Mouse (Mus musculus) embryonic facial prominence, embryonic 11.5 days (tissue): Measurements from ENCODE around the gene Slc25a53. TPM values are rescaled to one million over a fixed set of nuclear protein-coding genes. Genes with fewer than 3 reads are reported as not detected.

ENCODE experiments used
- ATAC-seq: fragments of 200-750 bp; cut with Nextera tagmentation; replicated peaks from 2 replicates; pipeline ENCODE4 v1.8.0; 2017; ENCODE audit warnings: low read depth; ENCODE audit not compliant: insufficient number of reproducible peaks, low FRiP score, low TSS enrichment
- DNase-seq: peaks from one replicate; pipeline ENCODE4 v3.0.0-alpha.2; 2015; ENCODE audit warnings: low spot score
- H3K27ac ChIP-seq: fragments of 300-500 bp; sonication (generic); replicated peaks from 2 replicates; pipeline ENCODE4 v1.5.1; 2014; ENCODE audit warnings: mild to moderate bottlenecking, low read depth, low read length, control low read depth
- H3K27me3 ChIP-seq: fragments of 300-500 bp; sonication (generic); 2 replicates; pipeline ENCODE4 v1.6.1; 2014; ENCODE audit warnings: mild to moderate bottlenecking, low read length, moderate library complexity, mixed read lengths; ENCODE audit not compliant: control insufficient read depth, insufficient read depth
- H3K36me3 ChIP-seq: fragments of 300-500 bp; sonication (generic); replicated peaks from 2 replicates; pipeline ENCODE4 v1.6.1; 2014; ENCODE audit warnings: low read depth, mild to moderate bottlenecking, low read length, moderate library complexity, mixed read lengths; ENCODE audit not compliant: control insufficient read depth, insufficient read depth
- H3K4me1 ChIP-seq: fragments of 300-500 bp; sonication (generic); 2 replicates; pipeline ENCODE4 v1.6.1; 2014; ENCODE audit warnings: low read length, mixed read lengths; ENCODE audit not compliant: control insufficient read depth, insufficient read depth
- H3K4me2 ChIP-seq: fragments of 300-500 bp; sonication (generic); 2 replicates; pipeline ENCODE4 v1.6.1; 2014; ENCODE audit warnings: low read depth, mild to moderate bottlenecking, control low read depth, low read length, moderate library complexity
- H3K4me3 ChIP-seq: fragments of 300-500 bp; sonication (generic); 2 replicates; pipeline ENCODE4 v1.5.1; 2014; ENCODE audit warnings: low read depth, low read length, control low read depth
- H3K9ac ChIP-seq: fragments of 300-500 bp; sonication (generic); replicated peaks from 2 replicates; pipeline ENCODE4 v1.6.1; 2014; ENCODE audit warnings: mild to moderate bottlenecking, control low read depth, low read length
- H3K9me3 ChIP-seq: fragments of 300-500 bp; sonication (generic); replicated peaks from 2 replicates; pipeline ENCODE4 v1.6.1; 2016; ENCODE audit warnings: mild to moderate bottlenecking, low read length, inconsistent platforms, mixed read lengths; ENCODE audit not compliant: control insufficient read depth
- WGBS: fragments of 180-500 bp; shearing (Covaris S2); extraction: QIAGEN DNeasy Blood & Tissue Kit; methylation state at CpG from one replicate; pipeline ENCODE4 v1.1.7; 2014; 5-methylcytosine and 5-hydroxymethylcytosine counted together
- polyA plus RNA-seq: library from polyadenylated mRNA; unstranded; fragments of >200 nt; fragmentation: Nextera tagmentation; extraction: Ambion mirVana; gene quantifications from 2 replicates; pipeline ENCODE4 v1.2.1, GENCODE M21; 2014

The Slc25a53 gene
- polyA plus RNA-seq, result 13.4 TPM in 2 replicates

- ATAC-seq (peak; percentile 91), DNase-seq (peak; percentile 91)
- H3K27me3 ChIP-seq, result no peaks in the 10 kb centered on the region
- no peak within 1 kb of the TSS for H3K27ac ChIP-seq
- 14% methylated on average over 31 of the region's 31 CpGs for WGBS
- H3K4me1 ChIP-seq, result no peaks in the 10 kb centered on the region
- peak within 1 kb of the TSS; percentile 47 for H3K4me3 ChIP-seq
- no peaks in the 10 kb centered on the region for H3K36me3 ChIP-seq
- H3K4me2 ChIP-seq, result peak within 1 kb of the TSS; percentile 37
- H3K9me3 ChIP-seq, result no peaks in the 10 kb centered on the region
- H3K9ac ChIP-seq, result peak within 1 kb of the TSS; percentile 70
These were observed at the start of gene Slc25a53 for GRCm38 (mm10) chrX:137038000-137038483. TSS of gene Slc25a53 (minus strand) at chrX:137038302.

- Histone ChIP-seq H3K9me3 (no peaks in the 10 kb centered on the region), H3K27me3 (no peaks in the 10 kb centered on the region), H3K4me3 (no peak overlapping the region), H3K4me1 (no peaks in the 10 kb centered on the region), H3K36me3 (no peaks in the 10 kb centered on the region), H3K4me2 (no peak overlapping the region), H3K27ac (no peak overlapping the region), H3K9ac (no peak overlapping the region)
- ATAC-seq (no peak), DNase-seq (no peak)
- WGBS, result 89% methylated on average over 9 of the region's 9 CpGs
These were observed 25.1 kb upstream of the Slc25a53 start for GRCm38 (mm10) chrX:137063202-137063601.

GRCm38 (mm10) chrX:137049425-137050225 lies 11.5 kb upstream of the Slc25a53 start, which contains the start of gene Fam199x:
TSS of gene Fam199x (plus strand) at chrX:137049594.
- Histone ChIP-seq H3K9ac (peak within 1 kb of the TSS; percentile 68), H3K4me2 (peak within 1 kb of the TSS; percentile 50)

GRCm38 (mm10) chrX:137049060-137049424 lies 10.9 kb upstream of the Slc25a53 start:
- Histone ChIP-seq H3K4me2 (peak overlapping the region; percentile 50; the same call in 1 of the 2 replicates), H3K36me3 (no peaks in the 10 kb centered on the region), H3K9me3 (no peaks in the 10 kb centered on the region), H3K27me3 (0 out of 2 replicates have a peak, but pooled peaks cover 2% of the 10 kb centered on the region), H3K4me3 (peak overlapping the region; percentile 63), H3K4me1 (no peaks in the 10 kb centered on the region), H3K27ac (no peak overlapping the region), H3K9ac (no peak overlapping the region)
- peak; percentile 1 for DNase-seq
- 27% methylated on average over 10 of the region's 11 CpGs for WGBS
- no peak; the same call in 1 of the 2 replicates for ATAC-seq

More at GRCm38 (mm10) chrX:137049425-137050225, 11.5 kb upstream of the Slc25a53 start, which contains the start of gene Fam199x:
- Histone ChIP-seq H3K36me3 (no peaks in the 10 kb centered on the region), H3K27me3 (0 out of 2 replicates have a peak, but pooled peaks cover 2% of the 10 kb centered on the region), H3K4me1 (no peaks in the 10 kb centered on the region), H3K9me3 (no peaks in the 10 kb centered on the region), H3K4me3 (peak within 1 kb of the TSS; percentile 63), H3K27ac (no peak within 1 kb of the TSS)
- WGBS, result 14% methylated on average over 33 of the region's 62 CpGs
- ATAC-seq, result peak; percentile 97
- peak; percentile 81 for DNase-seq

- no peak for DNase-seq
- 47% methylated on average over 7 of the region's 7 CpGs for WGBS
- H3K27me3 ChIP-seq, result no peaks in the 10 kb centered on the region
- ATAC-seq, result no peak; the same call in 1 of the 2 replicates
- H3K27ac ChIP-seq, result no peak overlapping the region
- H3K36me3 ChIP-seq, result no peaks in the 10 kb centered on the region
- no peak overlapping the region for H3K4me2 ChIP-seq
- H3K4me1 ChIP-seq, result no peaks in the 10 kb centered on the region
- H3K9ac ChIP-seq, result peak overlapping the region; percentile 5
- H3K4me3 ChIP-seq, result peak overlapping the region; percentile 47
- H3K9me3 ChIP-seq, result no peaks in the 10 kb centered on the region
These were observed 400 bp upstream of the Slc25a53 start for GRCm38 (mm10) chrX:137038502-137038901.

- 19% methylated on average over 12 of the region's 12 CpGs for WGBS
- Histone ChIP-seq H3K4me1 (no peaks in the 10 kb centered on the region), H3K36me3 (no peaks in the 10 kb centered on the region), H3K9ac (peak overlapping the region; percentile 70), H3K4me2 (peak overlapping the region; percentile 37), H3K4me3 (peak overlapping the region; percentile 47), H3K9me3 (no peaks in the 10 kb centered on the region), H3K27me3 (no peaks in the 10 kb centered on the region), H3K27ac (no peak overlapping the region)
- DNase-seq (no peak), ATAC-seq (no peak; the same call in 1 of the 2 replicates)
These were observed 567 bp downstream of the Slc25a53 start for GRCm38 (mm10) chrX:137037470-137037999.

GRCm38 (mm10) chrX:137034322-137034721 lies 3.8 kb downstream of the Slc25a53 start:
- no peaks in the 10 kb centered on the region for H3K36me3 ChIP-seq
- no peaks in the 10 kb centered on the region for H3K9me3 ChIP-seq
- DNase-seq, result no peak
- no peak overlapping the region for H3K4me3 ChIP-seq
- no peaks in the 10 kb centered on the region for H3K27me3 ChIP-seq
- H3K9ac ChIP-seq, result no peak overlapping the region
- no peak overlapping the region for H3K4me2 ChIP-seq
- no peak for ATAC-seq
- WGBS, result 74% methylated on average over 4 of the region's 4 CpGs
- no peak overlapping the region for H3K27ac ChIP-seq
- H3K4me1 ChIP-seq, result no peaks in the 10 kb centered on the region

GRCm38 (mm10) chrX:137031726-137032125 lies 6.4 kb downstream of the Slc25a53 start:
- H3K36me3 ChIP-seq, result no peaks in the 10 kb centered on the region
- 89% methylated on average over 5 of the region's 5 CpGs for WGBS
- H3K4me3 ChIP-seq, result no peak overlapping the region
- H3K27me3 ChIP-seq, result no peaks in the 10 kb centered on the region
- H3K27ac ChIP-seq, result no peak overlapping the region
- no peak for DNase-seq
- no peak for ATAC-seq
- H3K4me1 ChIP-seq, result no peaks in the 10 kb centered on the region
- no peaks in the 10 kb centered on the region for H3K9me3 ChIP-seq
- no peak overlapping the region for H3K9ac ChIP-seq
- H3K4me2 ChIP-seq, result no peak overlapping the region
